Comparison of ENCODE assay signal across 8 mouse cellular contexts in genomic region chr13:69487611-69488275, GRCm38 (mm10). TPM values are rescaled to one million over a fixed set of nuclear protein-coding genes. Genes with fewer than 3 reads are reported as not detected.
A peak's percentile ranks its signal among the peaks of the same experiment; 100 is the strongest.
DNase-seq lines count a peak whose midpoint lies in the region; ATAC-seq and TF ChIP-seq lines count a peak whose summit lies in the region.

No protein-coding gene starts in this region.

- no peak for ATAC-seq in embryonic facial prominence, embryonic 13.5 days (ENCODE audit: insufficient number of reproducible peaks, insufficient read depth, low FRiP score, low TSS enrichment, low read depth)
- ATAC-seq in kidney, postnatal 0 days (replicated peaks; ENCODE audit: low FRiP score, low read depth), result peak; percentile 73
- no peak for ATAC-seq in neural tube, embryonic 11.5 days (ENCODE audit: insufficient read depth, low FRiP score, low TSS enrichment)

- H3K36me3 ChIP-seq in embryonic facial prominence, embryonic 13.5 days, result no peaks in the 10 kb centered on the region
- H3K36me3 ChIP-seq in kidney, postnatal 0 days (ENCODE audit: insufficient read depth, low read length), result no peaks in the 10 kb centered on the region
- no peaks in the 10 kb centered on the region for H3K36me3 ChIP-seq in neural tube, embryonic 11.5 days (ENCODE audit: control insufficient read depth, insufficient read depth, low read length)

- H3K4me1 ChIP-seq in lung, adult 2 months (ENCODE audit: control insufficient read depth, insufficient read depth, low read length), result peaks cover 3% of the 10 kb centered on the region
- H3K4me1 ChIP-seq in embryonic facial prominence, embryonic 13.5 days, result peaks cover 25% of the 10 kb centered on the region
- peaks cover 5% of the 10 kb centered on the region; the same call in 1 of the 2 replicates for H3K4me1 ChIP-seq in kidney, postnatal 0 days (replicated peaks; ENCODE audit: insufficient read depth, low read length)
- H3K4me1 ChIP-seq in neural tube, embryonic 11.5 days (ENCODE audit: control insufficient read depth, insufficient read depth, low read length), result peaks cover 6% of the 10 kb centered on the region

- H3K9me3 ChIP-seq in embryonic facial prominence, embryonic 13.5 days, result no peaks in the 10 kb centered on the region
- H3K9me3 ChIP-seq in kidney, postnatal 0 days (replicated peaks; ENCODE audit: low read length), result no peaks in the 10 kb centered on the region
- no peaks in the 10 kb centered on the region for H3K9me3 ChIP-seq in neural tube, embryonic 11.5 days (ENCODE audit: control insufficient read depth, low read length)

- H3K9ac ChIP-seq in embryonic facial prominence, embryonic 13.5 days, result peak overlapping the region; percentile 54; the same call in 1 of the 2 replicates
- no peak overlapping the region for H3K9ac ChIP-seq in kidney, postnatal 0 days (ENCODE audit: low read depth, low read length)
- 0 out of 2 replicates have a peak overlapping the region, but pooled peaks have one; percentile 24 for H3K9ac ChIP-seq in neural tube, embryonic 11.5 days (ENCODE audit: low read length)

- no peak for TF ChIP-seq CTCF in lung, adult 2 months (IDR thresholded peaks at IDR 0.05; ENCODE audit: insufficient read depth, low read length)
- TF ChIP-seq CTCF in kidney, postnatal 0 days (IDR thresholded peaks at IDR 0.05; ENCODE audit: low read depth), result no peak

- H3K4me2 ChIP-seq in embryonic facial prominence, embryonic 13.5 days, result peak overlapping the region; percentile 56
- H3K4me2 ChIP-seq in kidney, postnatal 0 days (ENCODE audit: low read length), result peak overlapping the region; percentile 49
- peak overlapping the region; percentile 29 for H3K4me2 ChIP-seq in neural tube, embryonic 11.5 days (ENCODE audit: low read depth)

- H3K27me3 ChIP-seq in embryonic facial prominence, embryonic 13.5 days, result peaks cover 64% of the 10 kb centered on the region
- peaks cover 16% of the 10 kb centered on the region for H3K27me3 ChIP-seq in kidney, postnatal 0 days (ENCODE audit: insufficient read depth, low read length)
- peaks cover 9% of the 10 kb centered on the region; the same call in 1 of the 2 replicates for H3K27me3 ChIP-seq in neural tube, embryonic 11.5 days (ENCODE audit: control insufficient read depth, insufficient read depth, low read length)

- WGBS in lung, adult 2 months, result 4% methylated on average over 26 of the region's 26 CpGs
- WGBS in embryonic facial prominence, embryonic 13.5 days, result 2% methylated on average over 26 of the region's 26 CpGs
- 1% methylated on average over 26 of the region's 26 CpGs for WGBS in kidney, postnatal 0 days
- 3% methylated on average over 26 of the region's 26 CpGs for WGBS in neural tube, embryonic 11.5 days

- no peak for DNase-seq in lung, adult 2 months
- DNase-seq in lung, postnatal 14 days, result no peak
- DNase-seq in kidney, postnatal 0 days (ENCODE audit: low spot score), result peak; percentile 77
- DNase-seq in neural tube, embryonic 11.5 days (ENCODE audit: low spot score), result peak; percentile 20
- DNase-seq in spleen, postnatal 36 days (ENCODE audit: low spot score in 2 of 2), result no peak
- DNase-seq in natural killer cell, adult 2 months (ENCODE audit: low spot score in 2 of 2), result no peak
- no peak for DNase-seq in layer of hippocampus, adult 8-10 months (ENCODE audit: low spot score in 2 of 2)

- TF ChIP-seq POLR2A in lung, adult 2 months (IDR thresholded peaks at IDR 0.05; ENCODE audit: borderline replicate concordance, extremely low read depth, low read depth, low read length), result no peak

- no peak overlapping the region for H3K27ac ChIP-seq in embryonic facial prominence, embryonic 13.5 days
- H3K27ac ChIP-seq in kidney, postnatal 0 days, result no peak overlapping the region
- no peak overlapping the region for H3K27ac ChIP-seq in neural tube, embryonic 11.5 days (ENCODE audit: low read depth, low read length)

- peak overlapping the region; percentile 1 for H3K4me3 ChIP-seq in lung, adult 2 months (replicated peaks; ENCODE audit: extremely low read depth, low read depth, low read length)
- peak overlapping the region; percentile 28 for H3K4me3 ChIP-seq in embryonic facial prominence, embryonic 13.5 days
- peak overlapping the region; percentile 14; the same call in 1 of the 2 replicates for H3K4me3 ChIP-seq in kidney, postnatal 0 days (replicated peaks; ENCODE audit: low read depth, low read length)
- peak overlapping the region; percentile 9; the same call in 1 of the 2 replicates for H3K4me3 ChIP-seq in neural tube, embryonic 11.5 days (ENCODE audit: low read depth, low read length)

RNA-seq across cellular contexts. Expression of gene Nsun2, which starts 45.8 kb away (rescaled TPM):
- polyA plus RNA-seq in lung, adult 2 months (2012; rRNA removed), result 19.3 and 28.7 TPM in 2 replicates
- 119 and 121 TPM in 2 replicates for polyA plus RNA-seq in embryonic facial prominence, embryonic 13.5 days (2015; fragmentation: Nextera tagmentation; extraction: Ambion mirVana)
- polyA plus RNA-seq in kidney, postnatal 0 days (2015; fragmentation: Nextera tagmentation; extraction: Ambion mirVana), result 82.0 and 86.6 TPM in 2 replicates
- polyA plus RNA-seq in neural tube, embryonic 11.5 days (2014; fragmentation: Nextera tagmentation; extraction: Ambion mirVana), result 139 and 143 TPM in 2 replicates
- total RNA-seq in layer of hippocampus, adult 8-10 months (2022), result 100 to 1,000 TPM in 2 of 4 experiments, 10 to 100 TPM in 2; 86.2 to 110 (median 100) TPM

RNA-seq across cellular contexts. Expression of gene Tent4a, which starts 46.7 kb away (rescaled TPM):
- polyA plus RNA-seq in lung, adult 2 months (2012; rRNA removed), result 12.0 and 12.5 TPM in 2 replicates
- polyA plus RNA-seq in embryonic facial prominence, embryonic 13.5 days (2015; fragmentation: Nextera tagmentation; extraction: Ambion mirVana), result 6.4 and 7.2 TPM in 2 replicates
- polyA plus RNA-seq in kidney, postnatal 0 days (2015; fragmentation: Nextera tagmentation; extraction: Ambion mirVana), result 4.7 and 5.0 TPM in 2 replicates
- polyA plus RNA-seq in neural tube, embryonic 11.5 days (2014; fragmentation: Nextera tagmentation; extraction: Ambion mirVana), result 8.5 and 10.5 TPM in 2 replicates
- 10 to 100 TPM; 43.8 to 51.2 (median 47.3) TPM for total RNA-seq in layer of hippocampus, adult 8-10 months (2022)

Comparison
In these comparisons a context has a peak if more than half of its experiments do, and no peak if none do; other contexts are left out.
1. DNase-seq: peak in kidney, postnatal 0 days (single experiment) and neural tube, embryonic 11.5 days (single experiment); none in lung, adult 2 months (single experiment), lung, postnatal 14 days (single experiment), spleen, postnatal 36 days (0 of 2), natural killer cell, adult 2 months (0 of 2) and layer of hippocampus, adult 8-10 months (0 of 2).
2. Peak in every context shown above with its lines, with median percentiles within 50 percentile points of each other: H3K4me3 ChIP-seq and H3K4me2 ChIP-seq.